29 mouse cellular contexts compared by ENCODE assay signal in the genomic region with DNA sequence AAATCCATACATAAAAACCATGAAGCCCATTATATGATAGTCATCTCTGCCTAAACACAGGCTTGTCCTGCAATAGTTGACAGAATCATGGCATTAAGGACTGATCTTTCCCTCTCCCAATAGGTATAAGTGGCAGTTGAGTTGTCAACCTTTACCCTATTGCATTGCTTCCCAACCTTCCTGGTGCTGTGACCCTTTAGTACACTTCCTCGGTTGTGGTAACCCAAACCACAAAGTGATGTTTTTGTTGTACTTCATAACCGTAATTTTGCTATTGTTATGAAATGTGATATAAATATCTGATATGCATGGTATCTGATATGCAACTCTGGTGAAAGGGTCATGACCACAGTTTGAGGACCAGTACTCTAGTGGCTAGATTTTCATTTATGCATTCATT.
"Had no signal": no experiment of that assay in that cellular context is flagged by ENCODE, and none has a peak within 500 bp of the region (broad histone marks: within the 10 kb centered on the region; RNA-seq: fewer than 3 reads in every experiment).

No protein-coding gene starts in this region.

- H3K4me3 ChIP-seq: gastrocnemius, adult 2 months; heart, adult 2 months; heart, embryonic 13.5 days; heart, embryonic 15.5 days; hindbrain, embryonic 10.5 days; hindbrain, embryonic 12.5 days; intestine, embryonic 15.5 days; layer of hippocampus, adult 2 months; left cerebral cortex, adult 2 months; limb, embryonic 10.5 days; limb, embryonic 12.5 days; liver, embryonic 13.5 days had no signal

- H3K4me1 ChIP-seq: heart, embryonic 13.5 days; heart, embryonic 15.5 days; hindbrain, embryonic 10.5 days; hindbrain, embryonic 12.5 days; intestine, embryonic 15.5 days; limb, embryonic 10.5 days; limb, embryonic 12.5 days; liver, embryonic 13.5 days had no signal

- ATAC-seq: hindbrain, embryonic 16.5 days; inflammation-experienced regulatory T-cells, adult 6 months; intestine, embryonic 15.5 days; intestine, postnatal 0 days had no signal

- H3K27me3 ChIP-seq: heart, embryonic 13.5 days; heart, embryonic 15.5 days; hindbrain, embryonic 12.5 days; intestine, embryonic 15.5 days; limb, embryonic 12.5 days; liver, embryonic 13.5 days had no signal

- H3K27ac ChIP-seq: gastrocnemius, adult 2 months; heart, adult 2 months; heart, embryonic 13.5 days; heart, embryonic 15.5 days; hindbrain, embryonic 10.5 days; hindbrain, embryonic 12.5 days; hindbrain, embryonic 14.5 days; intestine, embryonic 15.5 days; layer of hippocampus, adult 2 months; left cerebral cortex, adult 2 months; limb, embryonic 10.5 days; limb, embryonic 12.5 days; liver, embryonic 13.5 days had no signal

- H3K4me2 ChIP-seq: heart, embryonic 11.5 days; heart, embryonic 13.5 days; heart, embryonic 15.5 days; hindbrain, embryonic 12.5 days; hindbrain, embryonic 14.5 days; intestine, embryonic 15.5 days; limb, embryonic 12.5 days; liver, embryonic 11.5 days; liver, embryonic 13.5 days had no signal

- H3K9ac ChIP-seq: heart, embryonic 13.5 days; heart, embryonic 15.5 days; hindbrain, embryonic 12.5 days; hindbrain, embryonic 14.5 days; intestine, embryonic 15.5 days; limb, embryonic 12.5 days; liver, embryonic 13.5 days had no signal

- H3K9me3 ChIP-seq: heart, embryonic 13.5 days; heart, embryonic 15.5 days; hindbrain, embryonic 10.5 days; hindbrain, embryonic 12.5 days; intestine, embryonic 15.5 days; limb, embryonic 10.5 days; limb, embryonic 12.5 days; liver, embryonic 13.5 days had no signal

- H3K36me3 ChIP-seq: heart, embryonic 13.5 days; heart, embryonic 15.5 days; hindbrain, embryonic 10.5 days; hindbrain, embryonic 12.5 days; intestine, embryonic 15.5 days; limb, embryonic 10.5 days; limb, embryonic 12.5 days; liver, embryonic 13.5 days had no signal

- DNase-seq: gastrocnemius, adult 2 months; gastrocnemius, postnatal 10 days; gastrocnemius, postnatal 25 days; heart, adult 11 months; heart, adult 2 months; heart, postnatal 14 days; heart, postnatal 36 days; kidney, adult 18-20 months; kidney, adult 8-10 months; kidney, postnatal 10 days; kidney, postnatal 25 days; kidney, postnatal 4 days; liver; liver, embryonic 13.5 days had no signal
